Mouse (Mus musculus): ENCODE results near the gene 2310009B15Rik.

- no peak for TF ChIP-seq MYOD1 (IDR thresholded peaks at IDR 0.05; ENCODE audit: control insufficient read depth, insufficient read length, low read depth)
- TF ChIP-seq CTCF (IDR thresholded peaks at IDR 0.05; ENCODE audit: control insufficient read depth, insufficient read depth, insufficient read length) = no peak
- no peak for TF ChIP-seq USF1 (IDR thresholded peaks at IDR 0.05; ENCODE audit: low read depth)
- no peak for TF ChIP-seq MAX (IDR thresholded peaks at IDR 0.05)
- no peak for TF ChIP-seq MYOG (IDR thresholded peaks at IDR 0.05; ENCODE audit: control insufficient read depth, extremely low read depth, insufficient read length)
- no peak for TF ChIP-seq CEBPB (IDR thresholded peaks at IDR 0.05; ENCODE audit: low read depth)
- TF ChIP-seq FOSL1 (IDR thresholded peaks at IDR 0.05; ENCODE audit: insufficient read depth, low read length, poor library complexity, severe bottlenecking) = no peak
These were observed 10.1 kb downstream of the 2310009B15Rik start for GRCm38 (mm10) chr1:138846581-138846980.
